Mouse (Mus musculus) layer of hippocampus, adult 11-12 months (tissue): ENCODE data around the gene Osbpl3.

Source experiments
- DNase-seq: peaks from one replicate; pipeline ENCODE4 v3.0.0; 2022; ENCODE audit warnings: low spot score

The Osbpl3 gene

DNA sequence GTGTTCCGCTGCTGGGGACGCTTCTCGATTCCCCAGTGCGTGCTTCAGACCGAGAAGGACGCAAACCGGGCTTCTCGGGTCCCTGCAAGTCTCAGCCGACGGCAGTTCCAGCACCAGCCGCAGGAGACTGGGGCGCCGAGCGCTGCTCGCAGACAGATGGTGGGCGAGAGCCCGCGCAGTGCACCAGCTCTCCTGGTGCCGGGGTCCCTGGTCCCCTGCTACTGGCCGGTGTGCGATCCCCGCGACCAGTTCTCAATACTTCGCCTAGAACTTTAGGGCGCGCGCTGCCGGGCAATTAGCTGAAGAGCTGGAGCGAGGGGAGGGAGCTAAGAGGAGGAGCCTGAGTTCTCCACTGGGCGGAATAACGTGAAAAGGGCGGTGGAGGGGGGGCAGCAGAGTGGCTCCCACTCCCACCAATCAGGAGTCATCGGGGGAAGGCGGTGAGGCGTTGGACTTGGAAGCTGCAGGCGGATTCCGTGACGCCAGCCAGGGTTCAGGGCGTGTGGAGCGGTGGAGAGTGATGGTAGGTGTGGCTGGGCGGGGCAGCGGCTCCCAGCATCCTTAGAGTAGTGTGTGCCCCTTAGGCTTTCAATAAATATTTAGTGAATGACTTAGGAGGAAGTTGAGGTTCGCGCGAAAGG lies at the start of gene Osbpl3:
TSS of gene Osbpl3 (minus strand) at position 373 of the 641 bp plus-strand sequence.
- DNase-seq, result peak; percentile 82

DNA sequence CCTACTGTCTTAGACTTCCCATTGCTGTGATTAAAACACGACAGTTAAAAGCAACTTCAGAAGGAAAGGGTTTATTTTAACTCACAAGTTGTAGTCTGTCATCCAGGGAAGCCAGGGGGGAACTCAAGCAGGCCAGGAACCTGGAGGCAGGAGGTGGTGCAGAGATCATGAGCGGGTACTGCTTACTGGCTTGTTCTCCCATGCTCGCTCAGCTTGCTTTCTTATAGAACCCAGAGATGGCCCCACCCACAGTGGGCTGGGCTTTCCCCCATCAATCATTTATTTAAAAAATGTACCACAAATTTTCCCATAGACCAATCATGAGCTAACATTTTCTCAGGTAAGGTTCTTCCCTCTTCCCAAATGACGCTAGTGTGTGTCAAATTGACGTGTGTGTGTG lies 49.5 kb upstream of the Osbpl3 start:
- no peak for DNase-seq

DNA sequence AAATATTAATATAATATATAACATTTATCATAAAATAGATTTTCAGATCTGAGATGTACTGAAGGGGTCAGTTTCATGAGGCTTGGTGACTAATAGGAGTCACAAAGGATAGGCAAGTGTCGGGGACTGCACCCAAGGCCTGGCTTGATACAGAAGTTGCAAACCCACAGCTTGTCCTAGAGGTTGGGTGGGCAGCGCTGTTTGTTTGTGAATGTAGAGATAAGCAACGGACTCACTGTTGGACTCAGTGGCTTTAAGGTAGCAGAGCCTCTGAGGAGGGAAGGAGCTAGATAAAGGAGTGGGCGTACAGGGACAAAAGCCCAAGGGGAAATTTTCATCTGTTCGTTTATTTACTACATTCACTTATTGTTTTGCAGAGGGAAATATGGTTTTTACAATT lies 48.7 kb upstream of the Osbpl3 start:
- no peak for DNase-seq

DNA sequence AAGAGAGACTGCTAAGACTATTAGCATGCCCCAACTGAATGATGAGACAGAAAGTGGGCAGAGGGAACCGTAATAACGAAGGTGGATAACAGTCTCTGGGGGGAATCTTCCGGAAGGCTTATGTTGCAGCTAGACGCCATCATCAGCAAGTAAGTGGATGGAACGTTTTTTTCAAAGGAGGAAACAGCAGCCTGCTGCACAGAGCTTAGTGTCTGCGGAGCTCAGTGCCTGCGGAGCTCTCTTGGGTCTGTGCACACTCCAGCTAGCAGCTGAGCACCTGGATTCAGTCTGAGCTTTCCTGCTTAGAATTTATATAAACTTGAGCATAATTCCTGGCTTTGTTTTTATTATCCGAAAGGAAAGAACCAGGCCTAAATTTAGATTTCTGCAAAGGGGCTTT lies 47.8 kb upstream of the Osbpl3 start:
- no peak for DNase-seq

DNA sequence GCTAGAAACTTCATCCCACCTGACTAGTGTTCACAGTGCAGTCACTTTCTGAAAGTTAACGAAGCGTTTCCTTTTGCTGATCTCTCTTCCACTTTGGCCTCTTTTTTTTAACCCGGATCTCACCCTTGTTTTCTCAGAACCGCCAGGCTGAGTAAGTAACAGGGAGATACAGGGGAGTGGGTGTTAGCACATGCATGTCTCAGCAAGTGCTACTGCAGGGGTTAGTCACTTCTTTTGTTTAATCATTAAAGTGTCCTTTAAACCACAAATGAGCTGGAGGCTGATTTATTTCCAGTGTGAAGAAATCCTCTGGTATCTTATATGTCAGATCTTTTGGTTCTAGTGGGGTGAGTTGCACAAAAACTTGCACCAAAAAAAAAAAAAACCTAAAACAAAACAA lies 47.0 kb upstream of the Osbpl3 start:
- no peak for DNase-seq

DNA sequence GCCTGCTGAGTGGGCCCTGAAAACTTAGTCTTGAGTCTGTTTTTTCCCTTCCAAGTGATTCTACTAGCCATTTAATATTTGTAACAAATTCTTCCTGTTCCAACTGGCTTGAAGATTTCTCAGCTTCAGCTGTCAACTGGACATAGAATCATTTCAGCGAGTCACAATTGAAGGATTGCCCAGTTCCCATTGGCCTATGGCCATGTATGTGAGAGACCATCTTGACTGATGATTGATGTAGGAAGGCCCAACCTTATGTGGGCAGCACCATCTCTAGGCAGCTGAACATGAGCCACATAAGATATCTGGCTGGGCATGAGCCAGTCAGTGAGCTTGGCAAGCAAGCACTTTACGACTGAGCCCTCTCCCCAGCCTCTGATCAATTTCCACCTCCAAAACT lies 42.3 kb upstream of the Osbpl3 start:
- no peak for DNase-seq

DNA sequence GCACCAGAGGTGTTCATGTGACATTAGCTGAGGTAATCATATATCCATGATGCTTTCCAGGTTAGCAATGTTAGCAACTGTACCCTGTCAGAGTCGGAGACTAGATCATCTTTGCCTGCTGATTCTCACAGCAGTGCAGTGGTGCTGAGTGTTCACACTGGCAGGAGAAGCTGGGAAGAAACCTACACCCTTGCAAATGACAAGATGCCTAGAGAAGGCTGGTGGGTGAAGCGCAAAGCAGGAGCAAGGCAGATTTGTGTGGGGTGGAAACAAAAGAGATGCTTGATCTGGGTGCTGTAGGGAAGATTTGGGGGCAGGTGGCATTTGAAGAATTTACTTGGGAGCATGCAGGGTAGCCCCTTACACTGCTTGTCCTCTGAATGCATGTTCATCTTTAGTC lies 34.5 kb upstream of the Osbpl3 start:
- no peak for DNase-seq

DNA sequence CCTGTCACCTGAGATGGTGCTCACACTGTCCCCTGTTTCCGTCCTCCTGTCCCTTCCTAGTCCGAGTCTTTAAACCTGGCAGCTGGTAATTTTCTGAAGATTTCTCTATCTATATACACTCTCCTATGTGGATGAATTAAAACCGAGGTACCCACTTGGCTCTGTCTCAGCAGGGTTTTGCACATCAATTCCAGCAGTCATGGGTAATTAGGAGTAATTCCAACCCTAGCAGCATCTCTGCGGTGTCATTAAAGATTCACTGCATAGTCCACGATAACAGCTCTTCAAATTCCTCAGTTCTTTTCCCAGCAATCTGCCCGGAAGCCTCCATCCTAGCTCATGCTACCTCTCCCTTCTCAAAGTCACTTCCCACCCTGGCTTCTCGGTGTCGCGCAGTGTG lies 33.4 kb upstream of the Osbpl3 start:
- DNase-seq, result no peak

DNA sequence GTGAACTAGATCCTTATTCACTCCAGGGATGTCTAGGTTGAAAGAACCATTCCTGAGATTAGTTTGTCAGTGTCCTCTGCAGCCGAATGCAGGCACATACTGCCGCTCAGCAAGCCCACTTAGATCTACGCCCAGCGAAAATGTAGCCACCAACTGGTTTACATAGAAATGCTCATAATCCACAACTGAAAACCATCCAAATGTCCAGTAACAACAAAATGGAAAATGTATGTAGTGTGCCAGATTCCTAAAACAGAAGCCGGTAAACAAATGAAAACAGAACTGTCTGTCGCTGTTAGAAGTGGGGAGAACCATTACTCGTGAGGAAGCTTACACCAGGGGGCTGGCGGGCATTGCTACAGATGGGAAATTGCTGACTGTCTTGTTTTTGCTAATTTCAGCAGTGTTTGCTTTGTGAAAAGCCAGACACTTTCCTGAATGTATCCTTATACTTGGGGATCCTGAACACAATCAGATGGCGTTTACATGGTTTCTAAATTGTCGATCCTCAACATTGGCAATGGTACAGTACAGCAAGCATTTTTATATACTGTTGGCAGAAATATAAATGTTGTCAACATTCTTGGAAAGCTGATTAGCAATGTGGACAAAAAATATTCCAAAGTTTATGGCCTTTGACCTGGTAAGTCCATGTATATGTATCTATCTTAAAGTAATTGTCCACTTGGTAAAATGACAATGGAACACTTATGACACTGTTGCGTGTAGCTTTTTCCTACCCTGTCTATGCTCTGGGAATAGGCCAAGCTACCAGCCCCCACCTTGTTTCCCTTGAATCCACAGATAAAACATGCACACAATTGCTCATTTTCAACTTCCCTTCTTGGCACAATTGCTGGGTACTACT lies 30.3 kb upstream of the Osbpl3 start:
- DNase-seq, result no peak

DNA sequence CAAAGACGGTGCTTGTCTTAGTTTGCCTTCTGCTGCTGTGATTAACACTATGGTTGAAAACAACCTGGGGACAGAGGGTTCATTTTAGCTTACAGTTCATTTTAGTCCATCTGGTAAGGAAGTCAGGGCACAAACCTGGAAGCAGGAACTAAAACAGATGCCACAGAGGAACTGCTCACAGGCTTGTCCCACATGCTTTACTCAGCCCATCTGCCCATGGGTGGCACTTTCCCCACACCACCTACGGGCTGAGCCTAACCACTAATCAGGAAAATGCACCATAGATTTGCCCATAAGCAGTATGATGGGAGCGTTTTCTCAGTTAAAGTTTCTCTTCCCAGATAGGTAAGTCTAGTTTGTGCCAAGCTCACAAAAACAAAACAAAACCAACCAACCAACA lies 27.4 kb upstream of the Osbpl3 start:
- DNase-seq, result peak; percentile 22

DNA sequence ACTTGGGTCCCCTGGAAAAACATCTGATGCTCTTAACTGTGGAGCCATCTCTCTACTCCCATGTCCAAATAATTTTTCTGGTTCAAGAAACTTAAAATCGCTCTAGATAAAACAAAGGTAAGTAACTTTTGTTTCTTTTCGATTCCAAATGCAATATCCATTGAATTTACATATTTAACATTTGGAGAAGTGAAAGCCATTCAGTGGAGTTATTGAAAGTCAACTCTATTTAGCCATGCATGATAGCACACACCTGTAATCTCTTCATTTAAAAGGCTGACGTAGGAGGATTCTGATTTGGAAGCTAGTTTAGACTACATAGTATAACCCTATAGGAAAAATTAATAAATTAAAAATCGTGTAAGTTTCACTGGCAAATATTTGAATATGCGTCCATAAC lies 25.5 kb upstream of the Osbpl3 start:
- DNase-seq, result no peak

DNA sequence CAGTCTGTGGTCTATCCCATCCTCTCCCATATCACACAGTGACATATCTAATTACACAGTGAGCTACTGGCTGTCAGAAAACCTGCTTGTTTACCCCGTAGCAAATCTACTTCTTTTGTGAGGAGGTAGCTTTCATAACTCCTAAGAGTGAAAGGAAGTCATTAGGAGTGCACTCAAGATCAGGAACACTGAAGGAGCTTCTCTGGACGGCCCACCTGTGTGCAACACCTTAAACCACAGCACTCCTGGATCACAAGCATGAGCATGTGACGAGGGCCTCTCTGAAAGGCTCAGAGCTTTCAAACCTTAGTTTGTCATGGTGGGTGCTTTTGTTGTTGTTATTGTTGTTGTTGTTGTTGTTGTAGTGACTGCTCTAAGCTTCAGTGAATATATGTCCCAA lies 10.4 kb upstream of the Osbpl3 start:
- no peak for DNase-seq

DNA sequence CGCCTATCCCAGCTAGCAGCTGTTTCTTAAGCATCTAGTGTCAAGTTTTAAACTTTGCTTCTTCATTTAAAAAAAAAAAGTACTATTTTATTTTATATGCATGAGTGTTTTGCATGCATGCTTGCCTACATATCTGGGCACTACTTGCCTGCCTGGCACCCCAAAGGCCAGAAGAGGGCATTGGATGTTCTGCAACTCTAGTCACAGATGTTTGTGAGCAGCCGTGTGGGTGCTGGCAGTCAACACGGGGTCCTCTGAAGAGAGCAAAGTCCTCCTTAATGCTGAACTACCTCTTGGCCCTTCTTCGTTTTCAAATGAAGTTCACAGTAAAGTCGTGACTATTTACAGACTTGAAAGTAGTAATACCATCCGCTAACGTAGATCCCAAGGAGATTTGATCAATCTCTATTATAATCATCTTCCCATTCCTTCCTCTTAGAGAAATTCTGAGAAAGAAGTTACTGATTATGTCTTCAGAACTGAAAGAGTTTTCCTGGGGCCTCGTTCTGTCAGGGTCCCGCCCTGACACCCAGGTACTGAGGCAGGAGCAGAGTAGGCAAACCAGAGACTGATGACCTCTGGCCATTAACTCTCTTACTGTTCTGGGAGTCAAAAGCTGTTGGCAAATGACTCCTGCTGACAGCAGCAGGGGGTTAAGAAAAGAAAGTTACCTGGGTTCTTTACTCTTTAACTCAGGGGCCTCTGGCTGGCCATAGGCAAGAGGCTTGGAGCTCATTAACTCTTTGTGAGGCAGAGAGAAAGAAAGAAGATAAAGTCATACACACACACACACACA lies 8.9 kb upstream of the Osbpl3 start:
- no peak for DNase-seq

DNA sequence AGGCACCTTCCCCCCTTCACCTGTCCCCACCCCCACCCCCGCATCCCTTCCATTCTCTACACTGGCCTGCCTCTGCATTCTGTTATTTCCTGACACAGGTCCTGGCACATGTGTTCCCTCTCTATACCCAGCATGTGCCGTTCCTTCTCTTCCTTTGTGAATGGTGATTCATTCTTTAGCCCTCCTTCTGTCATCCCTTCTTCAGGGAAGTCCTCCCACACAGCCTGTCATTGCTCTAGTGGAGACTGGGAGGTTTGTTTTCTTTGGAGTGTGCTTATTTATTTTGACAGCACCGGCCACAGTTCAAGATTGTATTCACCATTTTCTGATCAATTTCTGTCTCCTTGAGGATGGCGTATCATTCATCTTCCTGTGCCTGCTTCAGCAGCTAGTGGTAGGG lies 6.0 kb upstream of the Osbpl3 start:
- no peak for DNase-seq

DNA sequence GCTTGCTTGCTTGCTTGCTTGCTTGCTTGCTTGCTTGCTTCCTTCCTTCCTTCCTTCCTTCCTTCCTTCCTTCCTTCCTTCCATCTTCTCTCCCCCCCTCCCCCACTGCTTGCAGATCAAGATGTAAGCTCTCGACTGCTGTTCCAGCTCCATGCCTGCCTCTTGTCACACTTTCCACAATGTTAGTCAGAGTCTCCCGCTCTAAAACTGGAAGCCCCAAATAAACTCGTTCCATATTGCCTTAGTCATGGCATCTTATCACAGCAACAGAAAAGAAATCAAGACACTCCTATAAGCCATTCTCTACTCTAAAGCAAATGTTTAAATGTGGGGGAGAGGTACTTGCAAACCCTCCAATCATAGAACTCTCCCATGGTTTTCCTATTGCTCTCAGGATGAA lies 5.6 kb upstream of the Osbpl3 start:
- DNase-seq, result no peak

DNA sequence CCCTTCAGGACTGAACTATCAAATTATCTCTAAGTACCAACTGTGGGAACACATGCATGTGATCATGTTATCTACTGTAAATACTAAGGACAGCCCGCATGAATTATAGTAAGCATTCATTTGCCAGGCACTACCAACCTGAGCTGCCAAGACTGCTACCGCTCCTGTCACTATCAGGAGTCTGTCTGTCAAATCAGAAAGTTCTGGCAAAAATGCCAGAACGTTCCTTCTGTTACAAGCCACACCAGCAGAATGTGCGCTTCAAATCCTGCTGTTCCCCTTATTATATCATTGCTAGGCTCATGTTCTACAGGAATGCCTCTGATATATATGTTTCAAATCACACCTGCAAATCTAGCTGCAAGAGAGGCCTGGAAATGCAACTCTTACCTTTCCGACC lies 4.6 kb upstream of the Osbpl3 start:
- peak; percentile 36 for DNase-seq

DNA sequence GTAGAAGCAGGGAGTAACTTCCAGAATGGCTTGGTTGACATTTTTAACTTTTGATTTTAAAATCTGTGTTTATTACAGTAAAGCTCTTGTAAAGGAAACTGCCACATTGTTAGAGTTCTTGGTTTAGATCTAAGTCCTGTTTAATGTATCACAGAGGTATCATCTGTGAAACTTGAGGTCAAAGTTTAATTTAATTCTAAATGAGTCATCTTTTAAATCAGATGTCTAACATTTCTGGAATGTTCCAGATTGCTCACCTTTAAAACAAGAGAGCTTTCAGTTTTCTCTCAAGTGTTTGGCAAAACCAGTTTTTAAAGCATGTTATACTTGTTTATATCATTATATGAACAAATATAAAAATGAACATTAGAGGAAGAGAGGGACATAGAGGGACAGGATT lies 4.2 kb upstream of the Osbpl3 start:
- no peak for DNase-seq

DNA sequence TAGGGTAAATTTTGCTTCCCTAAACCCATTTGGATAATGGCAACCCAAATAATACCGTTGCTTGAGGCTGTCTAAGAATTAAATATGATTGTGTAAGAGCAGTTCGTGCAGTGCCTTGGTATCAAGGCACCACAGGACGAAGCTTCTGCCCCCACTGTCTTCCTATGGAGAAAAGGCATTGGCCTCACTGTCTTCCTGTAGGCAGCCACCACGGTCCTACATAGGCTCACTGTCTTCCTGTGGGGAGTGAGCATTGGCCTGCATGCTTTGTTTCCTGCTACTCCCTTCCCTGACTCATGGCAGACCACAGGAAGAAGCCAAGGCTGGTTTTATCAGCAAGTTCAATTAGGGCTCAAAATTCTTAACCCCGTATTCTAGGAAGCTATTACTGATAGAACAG lies 3.3 kb upstream of the Osbpl3 start:
- no peak for DNase-seq

DNA sequence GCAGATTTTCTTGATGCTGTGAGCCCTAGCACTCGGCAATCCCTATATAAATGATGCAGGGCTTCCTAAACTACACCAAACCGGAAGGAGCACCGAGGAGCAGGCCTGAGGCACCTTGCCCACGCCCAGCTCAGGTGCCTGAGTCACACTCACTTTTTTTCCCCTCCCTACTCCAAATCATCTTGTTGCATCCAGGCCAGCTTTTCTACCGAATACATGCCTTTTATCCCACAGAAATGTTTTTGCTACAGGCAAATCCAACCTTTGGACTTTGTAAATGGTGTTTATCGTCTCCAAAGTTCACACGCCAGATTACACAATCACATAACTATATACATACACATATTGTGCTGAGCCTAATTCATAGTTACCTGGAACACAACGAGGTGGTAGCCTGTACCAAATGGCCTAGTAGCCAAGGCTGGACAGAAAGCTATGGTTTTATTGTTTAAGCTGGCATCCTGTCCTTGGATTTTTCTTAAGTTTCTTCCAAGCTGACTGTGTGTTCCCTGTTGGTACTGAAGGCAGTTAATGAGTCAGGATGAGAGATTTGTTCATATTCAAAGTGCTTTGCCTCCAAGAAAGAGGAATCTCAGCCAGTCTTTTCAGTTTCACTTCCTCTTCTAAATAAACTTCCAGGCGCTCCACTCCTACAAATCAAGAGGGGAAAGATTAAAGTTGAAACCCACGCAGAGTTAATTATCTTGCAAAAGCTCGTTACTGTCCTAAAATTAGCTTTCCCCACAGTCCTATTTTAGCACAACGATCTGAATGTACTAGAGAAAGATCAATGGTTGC lies 1.7 kb upstream of the Osbpl3 start:
- no peak for DNase-seq

DNA sequence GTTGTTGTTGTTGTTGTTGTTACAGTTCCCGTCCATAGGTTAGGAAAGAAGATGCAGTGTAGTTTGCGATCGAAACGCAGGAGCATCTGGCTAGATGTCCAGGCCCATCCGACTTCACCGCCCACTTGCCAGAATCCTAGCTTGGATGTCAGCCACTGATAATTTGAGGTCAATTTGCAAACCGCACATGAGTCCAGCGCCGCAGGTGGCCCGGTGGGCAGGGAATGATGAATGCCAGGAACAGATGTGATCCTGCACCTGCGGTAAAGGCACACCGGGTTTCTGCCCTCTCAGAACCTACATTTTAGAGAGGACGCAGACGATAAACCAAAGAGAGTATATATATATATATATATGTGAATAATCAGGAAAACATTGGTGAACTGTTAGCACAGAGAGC lies 705 bp upstream of the Osbpl3 start:
- no peak for DNase-seq

DNA sequence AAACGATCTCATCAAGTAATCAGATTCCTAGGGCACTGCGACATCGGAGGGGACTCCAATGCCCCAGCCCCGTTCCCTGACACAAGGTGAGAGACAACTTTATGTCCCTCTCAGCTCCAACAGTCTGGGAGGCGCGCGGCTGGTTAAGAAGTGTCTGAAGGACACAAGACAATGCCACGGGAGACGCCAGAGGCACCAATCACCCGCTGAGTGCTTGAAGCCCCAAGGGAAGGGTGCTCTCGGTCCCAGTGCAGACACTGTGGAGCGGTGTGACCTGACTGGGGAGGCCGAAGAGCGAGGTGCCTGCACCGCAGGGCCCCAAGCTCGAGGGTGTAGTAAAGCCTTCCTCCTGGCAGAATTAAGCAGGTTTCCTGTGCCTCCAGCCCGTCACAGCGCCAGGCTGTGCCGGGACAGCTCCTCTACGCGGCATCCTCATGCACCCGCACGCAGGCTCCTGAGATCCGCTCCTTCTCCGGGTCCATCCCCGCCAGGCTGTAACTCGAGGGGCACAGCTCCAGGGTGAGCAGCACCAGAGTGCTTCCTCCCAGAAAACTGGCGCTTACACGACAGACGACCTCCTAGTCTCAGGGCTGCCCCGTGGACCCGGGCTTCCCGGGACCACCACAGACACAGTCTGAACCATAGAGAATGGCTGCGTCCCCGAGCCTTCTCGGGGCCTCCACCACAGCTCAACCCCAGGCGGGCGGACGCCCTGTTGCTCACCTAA lies 736 bp downstream of the Osbpl3 start:
- DNase-seq, result peak; percentile 27
